Mouse (Mus musculus): ENCODE results near the gene Slc25a38. TPM values are rescaled to one million over a fixed set of nuclear protein-coding genes. Genes with fewer than 3 reads are reported as not detected.

Slc25a38 gene
- total RNA-seq (2021) = 10 to 100 TPM; 28.1 to 29.0 TPM
- long read RNA-seq, transcript Slc25a38-201 (7 exons, 1,791 nt) = major isoform, 24 of 29 reads
- long read RNA-seq, partial matches to known transcripts = 1 of 29 reads
- long read RNA-seq, other reads (novel, unspliced or antisense) = 4 of 29 reads

GRCm38 (mm10) chr9:120110211-120111018 is at the start of gene Slc25a38:
Gene Slc25a38 (plus strand): TSS chr9:120110374.
- DNase-seq (ENCODE audit: low spot score in 2 of 2) = peak; percentile 93 to 97

- no peak for DNase-seq (ENCODE audit: low spot score in 2 of 2)
These were observed 45.9 kb upstream of the Slc25a38 start for GRCm38 (mm10) chr9:120064317-120064716.

DNA sequence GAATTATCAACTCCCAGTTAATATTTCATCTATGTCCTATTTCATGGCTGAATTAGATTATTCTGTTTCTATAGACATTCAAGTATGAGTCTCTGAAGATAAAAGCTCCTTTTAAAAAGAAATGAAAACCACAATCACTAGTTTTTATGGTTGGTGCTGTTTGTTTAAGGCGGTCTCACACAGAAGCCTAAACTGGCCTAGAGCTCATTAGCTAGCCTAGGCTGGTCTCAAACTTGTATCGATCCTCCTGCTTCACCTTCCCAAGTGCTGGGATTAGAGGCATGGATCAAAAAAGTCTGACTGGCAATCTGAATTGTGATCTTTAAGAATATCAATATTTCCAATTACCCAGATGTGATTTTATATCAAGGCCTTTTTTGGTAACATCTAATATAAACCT is 42.6 kb upstream of the Slc25a38 start:
- no peak for DNase-seq (ENCODE audit: low spot score in 2 of 2)

DNA sequence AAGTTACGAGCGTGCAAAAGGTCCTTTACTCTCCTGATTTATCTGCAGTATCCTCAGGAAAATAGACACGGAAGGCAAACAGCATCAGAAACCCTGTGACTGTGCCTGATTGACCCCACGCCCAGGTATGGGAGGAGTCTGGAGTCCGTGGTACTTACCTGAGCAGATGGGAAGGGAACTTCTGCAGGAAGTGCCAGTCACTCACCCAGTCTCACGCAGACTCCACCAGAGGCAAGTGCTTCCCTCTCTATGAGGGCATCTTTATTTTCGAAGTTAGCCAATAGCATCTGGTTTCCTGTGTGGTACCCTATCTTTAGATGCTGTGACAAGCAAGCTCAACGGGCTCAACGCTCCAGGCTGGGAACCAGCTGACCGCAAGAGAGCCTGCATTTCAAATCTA is 42.1 kb upstream of the Slc25a38 start:
- DNase-seq (ENCODE audit: low spot score in 2 of 2) = no peak

GRCm38 (mm10) chr9:120069779-120070178 is 40.4 kb upstream of the Slc25a38 start, which contains the start of gene Cx3cr1:
Gene Cx3cr1 (minus strand): TSS chr9:120069879.
- DNase-seq (ENCODE audit: low spot score in 2 of 2) = no peak

- no peak for DNase-seq (ENCODE audit: low spot score in 2 of 2)
These were observed 38.9 kb upstream of the Slc25a38 start for GRCm38 (mm10) chr9:120071251-120071650.

DNA sequence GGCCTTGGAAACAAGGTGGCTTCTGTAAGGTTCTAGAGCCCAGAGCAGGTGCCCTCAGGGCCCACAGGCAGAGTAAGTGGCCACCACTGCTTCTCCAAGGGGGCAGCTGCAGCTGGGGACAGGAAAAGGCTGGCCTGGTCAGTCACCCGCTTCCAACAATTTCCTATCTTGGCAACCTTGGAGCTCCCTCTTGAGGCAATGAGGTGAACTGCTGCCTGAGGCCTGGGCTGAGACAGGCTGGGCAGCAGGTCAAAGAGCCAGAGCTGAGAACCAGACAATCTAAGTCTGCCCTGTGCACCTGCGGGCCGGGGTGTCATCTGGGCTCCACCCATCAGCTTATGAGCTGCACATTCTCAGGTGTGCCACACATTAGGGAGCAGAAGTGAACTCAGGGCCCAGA is 37.0 kb upstream of the Slc25a38 start:
- peak; percentile 54 to 83 for DNase-seq (ENCODE audit: low spot score in 2 of 2)

DNA sequence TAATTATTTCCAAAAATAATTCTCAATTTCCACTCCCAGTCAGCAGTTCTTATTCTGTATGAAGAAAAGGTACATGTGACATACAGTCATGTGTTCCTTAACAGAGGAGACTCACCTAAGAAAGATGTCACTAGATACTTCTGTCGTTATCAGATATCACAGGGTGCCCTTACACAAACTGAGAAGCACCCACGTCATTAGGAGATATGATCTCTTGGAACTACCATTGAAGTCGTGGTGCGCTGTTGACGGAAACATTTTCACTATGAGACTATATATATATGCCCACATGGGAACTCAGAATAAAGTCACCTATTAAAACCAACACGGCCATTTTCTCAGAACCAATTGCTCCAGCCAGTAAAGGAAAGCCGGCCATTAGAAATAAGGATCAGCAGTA is 35.7 kb upstream of the Slc25a38 start:
- no peak for DNase-seq (ENCODE audit: low spot score in 2 of 2)

GRCm38 (mm10) chr9:120078241-120078640 is 31.9 kb upstream of the Slc25a38 start:
- DNase-seq (ENCODE audit: low spot score in 2 of 2) = no peak

- DNase-seq (ENCODE audit: low spot score in 2 of 2) = no peak
These were observed 30.3 kb upstream of the Slc25a38 start for GRCm38 (mm10) chr9:120079901-120080300.

- peak; percentile 43 to 75 for DNase-seq (ENCODE audit: low spot score in 2 of 2)
These were observed 29.5 kb upstream of the Slc25a38 start for GRCm38 (mm10) chr9:120080546-120081108.

- no peak for DNase-seq (ENCODE audit: low spot score in 2 of 2)
These were observed 28.9 kb upstream of the Slc25a38 start for GRCm38 (mm10) chr9:120081247-120081646.

GRCm38 (mm10) chr9:120081967-120082366 is 28.2 kb upstream of the Slc25a38 start:
- peak; percentile 69 to 86 for DNase-seq (ENCODE audit: low spot score in 2 of 2)

GRCm38 (mm10) chr9:120082691-120083090 is 27.5 kb upstream of the Slc25a38 start:
- DNase-seq (ENCODE audit: low spot score in 2 of 2) = no peak

DNA sequence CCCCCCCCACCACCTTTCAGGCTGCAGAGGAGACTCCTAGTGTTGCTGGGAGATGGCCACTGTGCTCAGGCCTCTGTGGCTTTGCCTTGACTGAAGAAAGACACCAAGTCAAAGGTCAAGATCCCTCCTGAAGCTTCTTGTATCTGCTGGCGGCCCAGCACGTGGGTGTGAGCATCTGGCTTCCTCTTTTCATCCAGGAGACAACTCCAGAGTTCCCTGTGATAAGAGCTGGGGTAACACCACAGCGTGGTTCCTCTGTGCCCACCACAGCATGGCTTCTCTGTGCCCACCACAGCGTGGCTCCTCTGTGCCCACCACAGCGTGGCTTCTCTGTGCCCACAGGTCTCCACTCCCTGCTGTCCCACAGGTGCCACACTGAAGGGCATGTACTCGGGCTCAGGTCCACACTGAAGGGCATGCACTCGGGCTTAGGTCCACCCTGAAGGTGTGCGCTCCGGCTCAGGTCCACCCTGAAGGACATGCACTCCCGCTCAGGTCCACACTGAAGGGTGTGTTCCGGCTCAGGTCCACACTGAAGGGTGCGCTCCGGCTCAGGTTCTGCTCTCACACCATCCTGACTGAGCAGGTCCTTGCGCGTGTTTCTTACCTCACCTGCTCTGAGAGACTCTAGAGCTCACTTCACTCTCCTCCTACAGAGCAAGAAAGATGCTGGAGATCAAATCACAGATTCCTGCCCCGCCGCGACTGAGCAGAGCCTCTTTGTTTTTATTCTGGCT is 26.8 kb upstream of the Slc25a38 start:
- DNase-seq (ENCODE audit: low spot score in 2 of 2) = no peak

DNA sequence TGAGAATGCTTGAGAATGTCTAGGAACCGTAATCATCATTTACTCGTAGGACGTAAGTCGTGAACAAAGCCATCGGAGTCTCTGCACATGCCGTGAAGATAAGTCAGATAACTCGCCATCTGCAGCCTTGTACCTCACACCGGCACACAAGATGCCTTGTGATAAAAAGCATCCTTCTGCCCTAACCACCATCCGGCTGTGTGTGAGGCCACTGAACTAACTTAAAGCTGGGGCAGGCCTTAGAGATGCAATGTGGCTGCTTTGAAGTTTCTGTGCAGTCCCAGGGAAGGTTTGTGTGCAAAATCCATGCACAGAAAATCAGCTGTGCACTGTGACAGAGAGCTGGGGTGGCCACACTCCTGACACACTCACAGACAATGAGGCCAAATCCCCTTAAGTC is 25.8 kb upstream of the Slc25a38 start:
- no peak for DNase-seq (ENCODE audit: low spot score in 2 of 2)

DNA sequence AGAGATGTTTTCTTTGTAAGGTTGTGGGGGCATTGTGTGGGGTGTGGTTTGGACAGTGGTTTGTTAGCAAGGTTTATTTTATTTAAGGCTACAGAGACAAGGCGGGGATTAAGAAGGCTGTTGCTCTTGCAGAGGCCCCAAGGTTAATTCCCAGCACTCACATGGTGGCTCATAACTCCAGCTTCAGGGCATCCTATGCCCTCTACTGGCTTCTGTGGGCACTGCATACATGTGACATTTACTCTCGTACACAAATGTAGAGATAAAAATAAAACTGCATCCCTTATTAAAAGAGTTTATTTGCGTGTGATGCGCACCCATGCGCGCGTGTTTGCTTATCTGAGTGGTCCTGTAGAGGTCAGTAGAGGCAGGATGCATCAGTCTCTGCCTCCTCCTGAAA is 21.0 kb upstream of the Slc25a38 start:
- DNase-seq (ENCODE audit: low spot score in 2 of 2) = no peak

DNA sequence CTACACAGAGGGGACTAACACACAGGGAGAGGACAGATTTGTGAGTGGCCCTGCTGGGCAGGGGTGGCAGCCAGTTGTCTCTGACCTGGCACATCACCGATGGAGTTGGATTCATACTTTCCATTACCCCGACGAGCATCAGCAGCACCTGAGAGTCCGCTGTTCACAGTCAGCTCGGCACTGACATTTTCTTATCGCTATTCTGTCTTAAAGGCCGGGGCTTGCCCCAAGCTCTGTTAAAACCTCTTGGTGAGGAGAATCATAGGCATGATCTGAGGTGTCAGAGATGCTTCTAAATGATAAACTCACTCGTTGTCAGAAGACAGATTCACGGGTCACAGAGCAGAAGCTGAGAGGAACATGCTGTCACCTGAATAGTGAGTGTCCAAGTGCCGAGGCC is 19.1 kb upstream of the Slc25a38 start:
- DNase-seq (ENCODE audit: low spot score in 2 of 2) = no peak

DNA sequence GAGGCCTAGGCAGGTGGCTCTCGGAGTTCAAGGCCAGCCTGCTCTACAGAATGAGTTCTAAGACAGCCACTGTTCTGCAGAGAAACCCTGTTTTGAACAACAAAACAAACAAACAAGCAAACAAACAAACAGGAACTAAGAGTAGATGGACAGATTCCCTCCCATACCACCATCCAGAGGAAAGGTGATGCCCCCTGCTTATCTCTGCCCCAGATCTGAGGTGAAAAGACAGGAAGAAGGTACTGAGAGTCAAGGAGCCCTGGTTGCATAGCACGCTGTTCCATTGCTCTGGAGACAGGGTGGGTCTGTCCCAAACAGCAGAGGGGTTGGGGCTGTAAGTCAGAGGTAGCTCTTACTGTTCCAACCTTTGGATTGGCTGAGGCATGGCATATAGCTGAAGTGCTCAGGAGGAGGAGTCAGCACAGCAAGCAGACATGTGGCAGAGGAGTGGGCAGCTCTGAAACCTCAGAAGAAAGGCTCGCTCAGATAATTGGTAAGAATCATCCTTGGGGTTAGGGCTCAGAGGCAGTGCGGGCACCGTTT is 18.4 kb upstream of the Slc25a38 start, which contains the start of gene Ccr8:
TSS of gene Ccr8 (plus strand) at position 419 of the 543 bp plus-strand sequence.
- no peak for DNase-seq (ENCODE audit: low spot score in 2 of 2)

DNA sequence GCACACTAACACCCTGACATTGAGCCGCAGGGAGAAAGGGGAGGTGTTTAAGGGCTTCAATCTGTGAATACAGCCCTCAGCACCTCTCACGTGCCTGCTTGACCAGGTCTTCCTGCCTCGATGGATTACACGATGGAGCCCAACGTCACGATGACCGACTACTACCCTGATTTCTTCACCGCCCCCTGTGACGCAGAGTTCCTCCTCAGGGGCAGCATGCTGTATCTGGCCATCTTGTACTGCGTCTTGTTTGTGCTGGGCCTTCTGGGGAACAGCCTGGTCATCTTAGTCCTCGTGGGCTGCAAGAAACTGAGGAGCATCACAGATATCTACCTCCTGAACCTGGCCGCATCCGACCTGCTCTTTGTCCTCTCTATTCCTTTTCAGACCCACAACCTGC is 16.5 kb upstream of the Slc25a38 start:
- DNase-seq (ENCODE audit: low spot score in 2 of 2) = no peak

GRCm38 (mm10) chr9:120095886-120096285 is 14.3 kb upstream of the Slc25a38 start:
- no peak for DNase-seq (ENCODE audit: low spot score in 2 of 2)

Data from layer of hippocampus, adult 18-20 months (tissue).